Mouse (Mus musculus): ENCODE measurements at regions not wholly inside any gene's neighbourhood (a gene's known extent, or its start where the extent isn't known, plus 50 kb on each side); places are given as distances from the start of the nearest gene placed in this dataset.

- TF ChIP-seq MAX (IDR thresholded peaks at IDR 0.05; ENCODE audit: low read length) = no peak
- TF ChIP-seq MEF2A (IDR thresholded peaks at IDR 0.05; ENCODE audit: extremely low read depth, insufficient replicate concordance, low read depth, low read length, poor library complexity, severe bottlenecking) = no peak
- no peak for TF ChIP-seq JUND (IDR thresholded peaks at IDR 0.05; ENCODE audit: low read depth, low read length)
Observed at GRCm38 (mm10) chr13:45281106-45281505, 108.4 kb upstream of the Mylip start.
